In the genomic region with DNA sequence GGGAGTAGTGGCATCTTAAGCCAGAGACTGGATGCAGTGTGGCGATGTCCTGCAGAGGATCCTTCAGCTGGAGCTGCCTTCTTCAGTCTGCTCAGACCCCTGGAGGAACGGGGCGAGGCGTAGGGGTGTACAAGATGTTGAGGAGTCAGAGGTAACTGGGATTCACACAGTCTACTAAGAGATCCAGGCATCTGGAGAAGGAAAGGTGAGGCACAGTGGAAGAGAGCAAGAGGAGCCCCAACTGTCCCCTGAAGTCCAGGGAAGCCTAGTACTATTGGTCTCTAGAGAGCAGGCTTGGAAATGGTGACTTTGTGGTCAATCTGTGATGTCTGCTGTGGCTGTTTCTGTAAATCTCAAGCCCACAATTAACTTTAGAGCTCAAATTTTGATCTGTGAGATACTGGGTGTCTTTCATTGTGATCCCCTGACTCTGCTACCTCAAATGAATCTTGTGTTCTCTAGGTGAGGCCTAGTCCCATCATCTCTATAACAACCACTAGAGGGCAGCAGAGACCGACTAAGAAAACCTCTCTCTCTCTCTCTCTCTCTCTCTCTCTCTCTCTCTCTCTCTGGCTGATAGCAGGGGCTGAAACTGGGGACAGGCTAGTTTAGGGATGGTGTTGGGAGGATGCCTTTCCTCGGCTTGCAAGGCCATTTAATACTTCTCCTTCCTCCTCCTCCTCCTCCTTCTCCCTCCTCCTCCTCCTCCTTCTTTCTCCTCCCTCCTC, we compare ENCODE assay signal across 8 mouse cellular contexts. TPM values are rescaled to one million over a fixed set of nuclear protein-coding genes. Genes with fewer than 3 reads are reported as not detected.
A peak's percentile ranks its signal among the peaks of the same experiment; 100 is the strongest.
DNase-seq lines count a peak whose midpoint lies in the region; ATAC-seq and TF ChIP-seq lines count a peak whose summit lies in the region.

No protein-coding gene starts in this region.

- DNase-seq in spleen, adult 2 months (ENCODE audit: low read depth in 1 of 2, low spot score in 2 of 2), result peak in 1 of 2 experiments; percentile 12
- DNase-seq in spleen, postnatal 14 days (ENCODE audit: low spot score in 2 of 2), result no peak
- peak; percentile 79 for DNase-seq in brain, adult 2 months (ENCODE audit: low read depth, low spot score)
- DNase-seq in midbrain, embryonic 10.5 days (ENCODE audit: low spot score), result peak; percentile 45
- peak; percentile 13 for DNase-seq in yolk sac, embryonic 10.5 days (ENCODE audit: low spot score)
- DNase-seq in gastrocnemius, postnatal 10 days, result no peak

- H3K36me3 ChIP-seq in spleen, adult 2 months (ENCODE audit: control insufficient read depth, insufficient read depth, low read length), result no peaks in the 10 kb centered on the region
- H3K36me3 ChIP-seq in forebrain, embryonic 12.5 days (replicated peaks), result no peaks in the 10 kb centered on the region
- no peaks in the 10 kb centered on the region for H3K36me3 ChIP-seq in intestine, postnatal 0 days (ENCODE audit: control insufficient read depth, insufficient read depth)
- no peaks in the 10 kb centered on the region for H3K36me3 ChIP-seq in midbrain, embryonic 10.5 days

- H3K27me3 ChIP-seq in spleen, adult 2 months (ENCODE audit: control insufficient read depth, insufficient read depth, low read length), result no peaks in the 10 kb centered on the region
- peaks cover 20% of the 10 kb centered on the region for H3K27me3 ChIP-seq in forebrain, embryonic 12.5 days
- no peaks in the 10 kb centered on the region for H3K27me3 ChIP-seq in intestine, postnatal 0 days (replicated peaks; ENCODE audit: control insufficient read depth, insufficient read depth, low read length)
- peaks cover 7% of the 10 kb centered on the region; the same call in 1 of the 2 replicates for H3K27me3 ChIP-seq in midbrain, embryonic 10.5 days (ENCODE audit: low read depth, poor library complexity, severe bottlenecking)

- no peak overlapping the region for H3K9ac ChIP-seq in forebrain, embryonic 12.5 days
- no peak overlapping the region for H3K9ac ChIP-seq in intestine, postnatal 0 days (ENCODE audit: low read depth, low read length)

- H3K27ac ChIP-seq in spleen, adult 2 months (ENCODE audit: insufficient read depth, low read length), result no peak overlapping the region
- no peak overlapping the region for H3K27ac ChIP-seq in forebrain, embryonic 12.5 days
- no peak overlapping the region for H3K27ac ChIP-seq in intestine, postnatal 0 days (ENCODE audit: low read depth, low read length)
- H3K27ac ChIP-seq in midbrain, embryonic 10.5 days (replicated peaks), result no peak overlapping the region

- 64% methylated on average over 6 of the region's 6 CpGs for WGBS in spleen, adult 2 months
- 58% methylated on average over 6 of the region's 6 CpGs for WGBS in forebrain, embryonic 12.5 days
- 61% methylated on average over 6 of the region's 6 CpGs for WGBS in intestine, postnatal 0 days
- whole genome bisulfite sequencing in midbrain, embryonic 10.5 days, result 58% methylated on average over 6 of the region's 6 CpGs

- ATAC-seq in forebrain, embryonic 12.5 days (ENCODE audit: low FRiP score), result peak; percentile 72
- no peak for ATAC-seq in intestine, postnatal 0 days

- no peaks in the 10 kb centered on the region for H3K9me3 ChIP-seq in forebrain, embryonic 12.5 days
- H3K9me3 ChIP-seq in intestine, postnatal 0 days (ENCODE audit: control insufficient read depth), result no peaks in the 10 kb centered on the region
- no peaks in the 10 kb centered on the region for H3K9me3 ChIP-seq in midbrain, embryonic 10.5 days (replicated peaks)

- no peak overlapping the region for H3K4me2 ChIP-seq in forebrain, embryonic 12.5 days
- no peak overlapping the region for H3K4me2 ChIP-seq in intestine, postnatal 0 days (replicated peaks; ENCODE audit: low read depth)

- TF ChIP-seq POLR2A in spleen, adult 2 months (IDR thresholded peaks at IDR 0.05; ENCODE audit: low read depth, low read length), result no peak

- no peaks in the 10 kb centered on the region for H3K4me1 ChIP-seq in spleen, adult 2 months (ENCODE audit: control insufficient read depth, insufficient read depth, insufficient read length)
- no peaks in the 10 kb centered on the region for H3K4me1 ChIP-seq in forebrain, embryonic 12.5 days
- H3K4me1 ChIP-seq in intestine, postnatal 0 days (replicated peaks; ENCODE audit: control insufficient read depth, insufficient read depth, low read length), result no peaks in the 10 kb centered on the region
- no peaks in the 10 kb centered on the region for H3K4me1 ChIP-seq in midbrain, embryonic 10.5 days

- H3K4me3 ChIP-seq in spleen, adult 2 months (ENCODE audit: extremely low read depth, insufficient read depth, insufficient read length), result no peak overlapping the region
- H3K4me3 ChIP-seq in forebrain, embryonic 12.5 days (replicated peaks), result no peak overlapping the region
- H3K4me3 ChIP-seq in intestine, postnatal 0 days (ENCODE audit: low read depth, low read length), result no peak overlapping the region
- no peak overlapping the region for H3K4me3 ChIP-seq in midbrain, embryonic 10.5 days

- TF ChIP-seq CTCF in spleen, adult 2 months (IDR thresholded peaks at IDR 0.05; ENCODE audit: extremely low read depth, insufficient read depth, insufficient read length, insufficient replicate concordance), result peak; percentile 25; the same call in 1 of the 2 replicates
- TF ChIP-seq CTCF in intestine, postnatal 0 days (IDR thresholded peaks at IDR 0.05; ENCODE audit: low read depth), result peak; percentile 86

RNA-seq across cellular contexts. Expression of a gene that starts 50.8 kb away (rescaled TPM):
- 0.22 and 0.31 TPM in 2 replicates for polyA plus RNA-seq in spleen, adult 2 months (2012; rRNA removed)
- 8.5 and 9.7 TPM in 2 replicates for polyA plus RNA-seq in forebrain, embryonic 12.5 days (2016; fragmentation: Nextera tagmentation; extraction: Ambion mirVana)
- not detected in 2 replicates for polyA plus RNA-seq in intestine, postnatal 0 days (2015; fragmentation: Nextera tagmentation; extraction: Ambion mirVana)
- 2.3 and 2.4 TPM in 2 replicates for polyA plus RNA-seq in midbrain, embryonic 10.5 days (2016; fragmentation: Nextera tagmentation; extraction: Ambion mirVana)
- total RNA-seq in gastrocnemius, postnatal 10 days (2021), result under 1 TPM; 0.35 to 0.36 TPM

Comparison
In these comparisons a context has a peak if more than half of its experiments do, and no peak if none do; other contexts are left out.
1. DNase-seq: peak in brain, adult 2 months (single experiment), midbrain, embryonic 10.5 days (single experiment) and yolk sac, embryonic 10.5 days (single experiment); none in spleen, postnatal 14 days (0 of 2) and gastrocnemius, postnatal 10 days (single experiment).